Mouse (Mus musculus) midbrain, embryonic 10.5 days (tissue): ENCODE measurements around the gene Rlbp1. TPM values are rescaled to one million over a fixed set of nuclear protein-coding genes. Genes with fewer than 3 reads are reported as not detected.

ENCODE experiments used
- DNase-seq: peaks from one replicate; pipeline ENCODE4 v3.0.0-alpha.2; 2017; ENCODE audit warnings: low spot score
- H3K27ac ChIP-seq: fragments of 300-500 bp; sonication (generic); replicated peaks from 2 replicates; pipeline ENCODE4 v1.5.1; 2016; ENCODE audit warnings: mild to moderate bottlenecking
- H3K27me3 ChIP-seq: fragments of 300-500 bp; sonication (generic); 2 replicates; pipeline ENCODE4 v1.6.1; 2016; ENCODE audit warnings: low read depth, mild to moderate bottlenecking; ENCODE audit not compliant: poor library complexity, severe bottlenecking
- H3K36me3 ChIP-seq: fragments of 300-500 bp; sonication (generic); 2 replicates; pipeline ENCODE4 v1.6.1; 2016; ENCODE audit warnings: mild to moderate bottlenecking, moderate library complexity
- H3K4me1 ChIP-seq: fragments of 300-500 bp; sonication (generic); 2 replicates; pipeline ENCODE4 v1.6.1; 2016
- H3K4me3 ChIP-seq: fragments of 300-500 bp; sonication (generic); 2 replicates; pipeline ENCODE4 v1.5.1; 2016; ENCODE audit warnings: mild to moderate bottlenecking, moderate library complexity
- H3K9me3 ChIP-seq: fragments of 300-500 bp; sonication (generic); replicated peaks from 2 replicates; pipeline ENCODE4 v1.6.1; 2016; ENCODE audit warnings: mild to moderate bottlenecking
- WGBS: fragments of 180-500 bp; shearing (Covaris S2); methylation state at CpG from one replicate; pipeline ENCODE4 v1.1.7; 2016; 5-methylcytosine and 5-hydroxymethylcytosine counted together
- polyA plus RNA-seq: library from polyadenylated mRNA; unstranded; fragments of >200 nt; fragmentation: Nextera tagmentation; extraction: Ambion mirVana; gene quantifications from 2 replicates; pipeline ENCODE4 v1.2.1, GENCODE M21; 2016

Rlbp1 gene
- polyA plus RNA-seq, 1 experiment from 2014 or later, result 0.91 TPM

DNA sequence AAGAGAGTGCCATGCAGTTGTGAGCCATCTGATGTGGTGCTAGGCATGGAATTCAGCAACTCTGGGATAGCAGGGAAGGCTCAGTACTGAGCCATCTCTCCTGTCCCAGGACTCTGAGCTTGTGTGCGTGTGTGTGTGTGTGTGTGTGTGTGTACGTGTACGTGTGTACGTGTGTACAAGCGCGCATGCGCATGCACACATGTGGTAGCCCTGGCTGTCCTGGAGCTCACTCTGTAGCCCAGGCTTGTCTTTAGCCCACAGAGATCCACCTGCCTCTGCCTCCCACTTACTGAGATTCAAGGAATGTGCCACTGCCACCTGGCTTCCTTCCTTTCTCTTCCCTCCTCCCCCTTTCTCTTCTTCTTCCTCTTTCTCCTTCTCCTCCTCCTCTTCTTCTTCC is 7.1 kb upstream of the Rlbp1 start:
- Histone ChIP-seq H3K27me3 (no peaks in the 10 kb centered on the region), H3K4me3 (no peak overlapping the region), H3K4me1 (peaks cover 21% of the 10 kb centered on the region), H3K9me3 (no peaks in the 10 kb centered on the region), H3K27ac (no peak overlapping the region), H3K36me3 (peaks cover 19% of the 10 kb centered on the region)
- WGBS, result 92% methylated on average over 7 of the region's 7 CpGs
- DNase-seq, result no peak

DNA sequence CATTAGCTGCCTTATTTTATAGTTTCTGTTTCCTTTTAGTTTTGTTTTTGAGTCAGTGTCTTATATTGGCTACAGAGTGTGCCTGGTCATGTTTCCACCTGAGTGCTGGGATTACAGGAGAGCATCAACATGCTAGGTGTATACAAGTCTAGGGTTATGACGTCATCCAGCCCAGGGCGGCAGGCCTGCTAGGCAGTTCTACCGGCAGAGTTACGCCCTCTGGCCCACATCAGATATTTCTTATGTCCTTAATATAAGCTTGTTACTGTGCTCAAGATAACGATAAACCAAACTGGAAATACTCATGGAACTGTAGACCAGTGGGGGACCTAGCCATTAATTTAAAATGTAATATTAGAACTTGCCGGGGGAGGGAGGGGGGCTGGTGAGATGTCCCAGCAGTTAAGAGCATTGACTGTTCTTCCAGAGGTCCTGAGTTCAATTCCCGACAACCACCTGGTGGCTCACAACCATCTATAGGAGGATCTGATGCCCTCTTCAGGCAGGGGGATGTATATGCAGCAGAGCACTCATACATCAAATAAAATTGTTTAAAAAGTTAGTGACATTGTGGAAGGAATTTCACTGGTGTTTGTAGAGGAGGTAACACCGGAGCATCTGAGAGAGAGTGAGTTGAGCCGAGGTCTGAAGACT is 6.1 kb upstream of the Rlbp1 start:
- H3K4me1 ChIP-seq, result peaks cover 24% of the 10 kb centered on the region
- H3K4me3 ChIP-seq, result peak overlapping the region; percentile 84
- no peak for DNase-seq
- peak overlapping the region; percentile 96 for H3K27ac ChIP-seq
- peaks cover 17% of the 10 kb centered on the region for H3K36me3 ChIP-seq
- H3K27me3 ChIP-seq, result no peaks in the 10 kb centered on the region
- 70% methylated on average over 9 of the region's 9 CpGs for WGBS
- H3K9me3 ChIP-seq, result no peaks in the 10 kb centered on the region

DNA sequence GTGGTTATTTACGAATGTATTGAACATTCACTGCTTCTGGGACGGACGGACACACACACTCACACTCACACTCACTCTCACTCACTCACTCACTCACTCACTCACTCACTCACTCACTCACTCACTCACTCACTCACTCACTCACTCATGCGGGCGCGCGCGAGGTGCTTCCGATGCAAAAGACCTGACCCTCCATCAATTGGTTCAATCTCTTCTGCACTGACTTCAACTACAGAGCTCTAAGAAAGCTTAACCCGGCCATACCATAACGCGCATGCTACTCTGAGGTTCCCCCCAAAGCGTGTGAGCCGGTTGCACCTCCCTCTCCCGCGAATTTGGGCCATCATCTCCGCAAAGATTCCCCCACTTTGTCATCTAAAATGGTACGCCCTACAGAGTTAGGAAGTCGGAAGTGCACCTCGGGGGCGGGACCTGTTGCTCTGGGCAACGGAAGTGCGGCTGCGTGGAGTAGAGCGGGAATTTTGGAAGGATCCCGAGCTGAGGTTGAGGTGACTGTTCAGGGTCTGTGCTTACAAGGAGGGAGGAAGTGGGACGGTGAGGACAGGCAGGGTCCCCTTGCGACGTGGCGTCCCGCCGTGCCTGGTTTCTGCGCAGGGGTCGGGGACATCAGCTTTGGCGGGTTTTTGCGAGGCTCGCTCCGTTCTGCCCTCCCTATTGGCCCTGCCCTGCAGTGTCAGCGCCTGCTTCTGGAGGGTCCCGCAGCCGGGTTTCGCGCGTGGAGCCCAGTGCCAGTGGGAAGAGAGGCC is 5.2 kb upstream of the Rlbp1 start, which contains the start of gene Fanci:
TSS of gene Fanci (plus strand) at position 47 of the 767 bp plus-strand sequence.
- peak; percentile 95 for DNase-seq
- H3K27ac ChIP-seq, result peak within 1 kb of the TSS; percentile 96
- WGBS, result under 1% methylated on average over 44 of the region's 44 CpGs

DNA sequence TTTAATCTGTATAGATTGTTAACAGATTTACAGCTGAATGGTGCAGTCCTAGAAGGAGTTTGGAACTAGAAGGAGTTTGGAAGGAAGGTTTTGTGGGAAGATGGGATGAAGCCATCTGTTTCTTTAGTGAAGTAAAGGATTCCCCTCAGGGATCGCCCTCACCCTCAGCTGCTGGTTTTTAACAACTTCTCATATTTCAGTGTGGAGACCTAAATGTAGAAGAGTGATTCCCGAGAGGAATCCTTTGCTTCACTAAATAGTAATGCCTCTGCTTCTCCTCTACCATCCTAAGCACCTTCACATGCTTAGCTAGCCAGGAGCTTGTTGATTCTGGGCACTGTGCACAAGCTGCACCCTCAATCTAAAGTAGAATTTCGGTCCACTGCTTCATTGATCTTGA is 4.6 kb upstream of the Rlbp1 start:
- peaks cover 6% of the 10 kb centered on the region for H3K36me3 ChIP-seq
- H3K4me1 ChIP-seq, result peaks cover 31% of the 10 kb centered on the region
- H3K4me3 ChIP-seq, result peak overlapping the region; percentile 84
- H3K27ac ChIP-seq, result peak overlapping the region; percentile 96
- H3K27me3 ChIP-seq, result peaks cover 6% of the 10 kb centered on the region; the same call in 1 of the 2 replicates
- DNase-seq, result no peak
- H3K9me3 ChIP-seq, result no peaks in the 10 kb centered on the region
- WGBS, result 13% methylated on average over 3 of the region's 3 CpGs

More for the DNA sequence above, 5.2 kb upstream of the Rlbp1 start, which contains the start of gene Fanci:
- H3K36me3 ChIP-seq, result peaks cover 10% of the 10 kb centered on the region
- H3K4me1 ChIP-seq, result peaks cover 26% of the 10 kb centered on the region
- H3K4me3 ChIP-seq, result peak within 1 kb of the TSS; percentile 84
- no peaks in the 10 kb centered on the region for H3K9me3 ChIP-seq
- H3K27me3 ChIP-seq, result peaks cover 4% of the 10 kb centered on the region; the same call in 1 of the 2 replicates

- Histone ChIP-seq H3K4me1 (peaks cover 33% of the 10 kb centered on the region), H3K36me3 (no peaks in the 10 kb centered on the region), H3K9me3 (no peaks in the 10 kb centered on the region), H3K27ac (no peak overlapping the region), H3K4me3 (no peak overlapping the region), H3K27me3 (peaks cover 6% of the 10 kb centered on the region; the same call in 1 of the 2 replicates)
- DNase-seq, result no peak
- whole genome bisulfite sequencing, result 58% methylated on average over 5 of the region's 5 CpGs
Measured at GRCm38 (mm10) chr7:79390141-79390708, 3.4 kb upstream of the Rlbp1 start.

DNA sequence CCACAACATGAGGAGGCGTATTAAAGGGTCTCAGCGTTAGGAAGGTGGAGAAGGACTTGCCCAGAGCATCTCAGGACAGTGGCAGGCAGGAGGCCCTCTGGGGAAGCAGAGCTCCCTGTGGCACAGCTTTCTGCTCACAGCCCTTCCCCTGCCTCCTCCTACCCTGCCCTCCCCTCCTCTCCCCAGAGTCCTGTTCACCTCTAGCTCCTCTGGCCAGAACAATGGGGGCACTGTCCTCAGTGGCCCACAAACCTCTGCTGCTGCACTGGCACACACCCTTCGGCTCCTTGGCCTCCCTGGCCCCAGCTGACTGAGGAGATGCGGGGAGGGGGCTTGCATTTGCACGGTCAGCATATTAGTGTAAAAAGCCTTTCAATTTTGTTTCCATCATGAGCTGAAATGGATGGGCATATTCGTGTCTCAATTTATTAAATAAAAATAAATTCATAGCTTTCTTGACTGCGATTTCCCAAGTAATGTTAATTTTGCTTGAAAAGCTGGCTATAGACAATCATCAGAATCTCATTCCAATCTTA is 1.9 kb upstream of the Rlbp1 start:
- Histone ChIP-seq H3K4me1 (peaks cover 30% of the 10 kb centered on the region), H3K9me3 (no peaks in the 10 kb centered on the region), H3K36me3 (no peaks in the 10 kb centered on the region), H3K27ac (no peak overlapping the region; the same call in 1 of the 2 replicates), H3K4me3 (no peak overlapping the region), H3K27me3 (peaks cover 6% of the 10 kb centered on the region; the same call in 1 of the 2 replicates)
- WGBS, result 79% methylated on average over 7 of the region's 7 CpGs
- DNase-seq, result no peak

DNA sequence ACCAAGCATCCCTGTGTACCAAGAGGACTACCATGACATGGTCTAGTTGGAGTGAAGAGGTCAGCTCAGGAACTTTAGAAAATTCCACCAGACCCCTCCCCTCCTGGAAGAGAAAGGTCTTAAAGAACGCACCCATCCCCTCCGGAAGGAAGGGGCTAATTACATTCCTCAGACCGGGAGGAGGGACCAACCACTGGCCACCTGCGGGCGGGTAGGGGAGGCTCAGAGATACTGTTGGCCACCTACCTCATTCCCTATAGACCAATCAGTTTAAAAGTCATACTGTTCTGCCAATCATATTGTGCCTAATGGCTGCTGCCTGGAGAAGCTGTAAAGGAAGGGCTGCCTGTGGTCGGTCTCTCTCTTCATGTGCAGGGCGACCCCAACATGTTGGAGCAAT is 1.1 kb upstream of the Rlbp1 start:
- no peaks in the 10 kb centered on the region for H3K36me3 ChIP-seq
- peaks cover 6% of the 10 kb centered on the region; the same call in 1 of the 2 replicates for H3K27me3 ChIP-seq
- H3K4me3 ChIP-seq, result no peak overlapping the region
- DNase-seq, result no peak
- 58% methylated on average over 7 of the region's 7 CpGs for WGBS
- H3K4me1 ChIP-seq, result peaks cover 26% of the 10 kb centered on the region
- no peaks in the 10 kb centered on the region for H3K9me3 ChIP-seq
- no peak overlapping the region for H3K27ac ChIP-seq

- H3K27me3 ChIP-seq, result peaks cover 6% of the 10 kb centered on the region; the same call in 1 of the 2 replicates
- H3K27ac ChIP-seq, result peak overlapping the region; percentile 63; the same call in 1 of the 2 replicates
- no peak overlapping the region for H3K4me3 ChIP-seq
- no peaks in the 10 kb centered on the region for H3K9me3 ChIP-seq
- 66% methylated on average over 8 of the region's 8 CpGs for WGBS
- DNase-seq, result no peak
- peaks cover 18% of the 10 kb centered on the region for H3K4me1 ChIP-seq
- H3K36me3 ChIP-seq, result no peaks in the 10 kb centered on the region
Measured at GRCm38 (mm10) chr7:79387140-79387539, 292 bp upstream of the Rlbp1 start.

DNA sequence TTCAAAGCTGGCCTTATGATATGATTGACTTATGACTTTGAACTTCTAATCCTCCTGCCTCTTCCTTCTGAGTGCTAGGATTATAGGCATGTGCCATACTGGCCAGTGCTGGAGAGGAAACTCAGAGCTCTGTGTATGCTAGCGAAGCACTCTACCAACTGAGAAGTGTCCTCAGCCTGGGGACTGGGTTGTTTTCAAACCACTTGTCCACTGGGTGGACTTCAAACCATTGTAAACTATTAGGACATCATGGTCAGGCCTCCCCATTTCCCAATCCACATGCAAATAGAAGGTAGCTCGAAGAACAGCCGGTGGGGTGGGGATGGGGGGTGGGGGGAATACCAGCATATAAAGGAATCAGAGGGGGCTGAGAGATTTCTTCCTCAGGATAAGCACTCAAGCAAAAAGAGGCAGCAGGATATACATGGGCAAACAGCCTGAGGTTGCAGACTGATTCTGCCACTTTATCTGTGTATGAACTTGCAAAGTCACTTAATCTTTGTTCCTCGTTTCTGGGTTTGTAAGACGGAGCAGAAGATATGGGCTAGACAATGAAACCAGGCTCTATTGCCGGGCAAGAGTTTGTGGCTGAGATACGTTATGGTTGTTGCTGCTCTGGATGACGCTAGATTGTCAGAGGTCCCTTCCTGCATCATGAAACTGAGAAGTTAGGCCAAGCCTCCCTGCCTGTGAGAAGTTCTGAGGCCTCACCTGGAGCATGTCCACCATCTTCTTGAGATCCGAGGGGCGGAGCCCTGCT is 10.2 kb downstream of the Rlbp1 start:
- Histone ChIP-seq H3K4me1 (peaks cover 3% of the 10 kb centered on the region; the same call in 1 of the 2 replicates), H3K9me3 (no peaks in the 10 kb centered on the region), H3K27ac (no peak overlapping the region), H3K4me3 (no peak overlapping the region), H3K36me3 (no peaks in the 10 kb centered on the region), H3K27me3 (no peaks in the 10 kb centered on the region)
- 86% methylated on average over 10 of the region's 10 CpGs for WGBS
- no peak for DNase-seq

- Histone ChIP-seq H3K9me3 (no peaks in the 10 kb centered on the region), H3K27me3 (no peaks in the 10 kb centered on the region), H3K4me3 (no peak overlapping the region), H3K36me3 (no peaks in the 10 kb centered on the region), H3K4me1 (peaks cover 3% of the 10 kb centered on the region; the same call in 1 of the 2 replicates), H3K27ac (no peak overlapping the region)
- WGBS, result 74% methylated on average over 5 of the region's 5 CpGs
- DNase-seq, result no peak
Measured at GRCm38 (mm10) chr7:79375594-79375993, 11.3 kb downstream of the Rlbp1 start.

GRCm38 (mm10) chr7:79374017-79374416 is 12.8 kb downstream of the Rlbp1 start:
- H3K27me3 ChIP-seq, result no peaks in the 10 kb centered on the region
- no peak for DNase-seq

DNA sequence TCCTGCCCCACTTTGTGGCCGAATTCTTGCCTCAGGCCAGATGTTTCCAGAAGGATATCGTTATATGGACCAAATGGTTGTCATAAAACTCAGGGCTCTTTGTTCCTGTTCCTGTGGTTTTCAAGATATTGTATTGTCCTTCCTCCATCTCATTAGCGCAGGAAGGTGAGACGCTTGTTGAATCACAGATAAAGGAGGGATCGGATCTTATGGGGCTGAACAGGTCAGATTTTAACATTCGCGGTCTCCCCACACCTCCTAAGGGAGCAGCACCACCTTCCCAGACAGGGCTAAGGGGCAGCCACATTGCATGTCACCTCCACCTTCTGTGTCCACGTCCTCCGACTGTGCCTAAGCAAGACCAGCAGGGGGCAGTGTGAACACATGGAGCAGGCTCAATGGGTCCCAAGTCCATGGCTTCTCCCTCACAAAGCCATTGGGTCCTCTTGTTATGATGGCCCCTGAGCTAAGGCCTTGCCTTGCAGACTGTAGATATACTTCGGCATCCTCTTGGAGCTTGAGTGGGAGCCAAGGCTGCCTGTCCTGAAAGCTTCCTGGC is 15.4 kb downstream of the Rlbp1 start:
- peak; percentile 77 for DNase-seq
- Histone ChIP-seq H3K4me3 (no peak overlapping the region), H3K36me3 (no peaks in the 10 kb centered on the region), H3K27ac (no peak overlapping the region), H3K27me3 (no peaks in the 10 kb centered on the region), H3K9me3 (no peaks in the 10 kb centered on the region), H3K4me1 (peaks cover 6% of the 10 kb centered on the region; the same call in 1 of the 2 replicates)
- WGBS, result 49% methylated on average over 10 of the region's 10 CpGs

More at GRCm38 (mm10) chr7:79374017-79374416, 12.8 kb downstream of the Rlbp1 start:
- Histone ChIP-seq H3K4me1 (peaks cover 6% of the 10 kb centered on the region; the same call in 1 of the 2 replicates), H3K27ac (no peak overlapping the region), H3K9me3 (no peaks in the 10 kb centered on the region), H3K36me3 (no peaks in the 10 kb centered on the region), H3K4me3 (no peak overlapping the region)
